Mouse (Mus musculus) ES-E14 (cell line): ENCODE measurements around the gene Cryga.

Source experiments
- HCFC1 ChIP-seq: IDR thresholded peaks from 2 replicates; pipeline ENCODE4 v1.6.1; 2012; ENCODE audit warnings: low read length, inconsistent platforms, borderline replicate concordance; ENCODE audit not compliant: insufficient read depth
- ZC3H11A ChIP-seq: IDR thresholded peaks from 2 replicates; pipeline ENCODE4 v1.6.1; 2012; ENCODE audit warnings: low read depth, mild to moderate bottlenecking, inconsistent platforms, low read length, borderline replicate concordance

DNA sequence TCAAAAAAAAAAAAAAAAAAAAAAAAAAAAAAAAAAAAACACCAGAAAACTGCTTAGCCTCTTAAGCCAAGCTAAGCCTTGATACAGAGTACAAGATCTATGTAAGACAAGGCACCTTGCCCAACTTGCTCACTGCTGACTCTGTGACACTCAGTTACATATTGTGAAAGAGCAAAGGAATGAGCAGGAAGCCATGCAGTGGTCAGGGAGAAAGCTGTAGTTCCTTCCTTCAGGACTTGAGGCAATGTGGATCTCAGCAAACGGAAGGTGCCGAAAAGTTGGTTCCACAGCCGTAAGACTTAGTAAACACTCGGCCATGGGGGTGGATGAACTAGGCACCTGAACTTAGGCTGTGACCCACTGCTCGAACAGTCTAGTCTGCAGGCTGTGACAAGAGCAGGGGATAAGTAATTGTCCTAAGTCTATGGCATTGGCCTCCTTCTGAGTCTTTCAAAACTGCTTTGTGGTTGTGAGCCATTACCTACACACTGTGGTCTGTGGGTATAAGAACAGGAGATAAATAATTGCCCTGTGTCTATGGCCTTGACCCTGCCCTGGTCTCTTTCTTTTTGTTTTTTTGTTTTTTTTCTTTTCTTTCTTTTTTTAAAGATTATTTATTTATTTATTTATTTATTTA is 10.5 kb upstream of the Cryga start:
- TF ChIP-seq ZC3H11A (no peak), HCFC1 (no peak)
